Mouse (Mus musculus): ENCODE results near the gene Dcx. TPM values are rescaled to one million over a fixed set of nuclear protein-coding genes. Genes with fewer than 3 reads are reported as not detected.

Gene Dcx
- total and polyA plus RNA-seq, 3 experiments, result not detected

GRCm38 (mm10) chrX:143881806-143882468 is 51.2 kb downstream of the Dcx start:
- H3K79me2 ChIP-seq (ENCODE audit: control insufficient read depth, insufficient read depth, low read length, poor library complexity), result no peaks in the 10 kb centered on the region
- no peak overlapping the region for H3K9ac ChIP-seq (ENCODE audit: control insufficient read depth, low read depth, low read length, poor library complexity, severe bottlenecking)
- H3K36me3 ChIP-seq (ENCODE audit: control insufficient read depth in 1 of 2, insufficient read depth in 2 of 2, low read length in 2 of 2), result no peaks in the 10 kb centered on the region
- DNase-seq (ENCODE audit: low read depth, low spot score), result peak; percentile 4
- H3K27ac ChIP-seq (ENCODE audit: control insufficient read depth, low read depth, low read length), result no peak overlapping the region
- H3K4me1 ChIP-seq (ENCODE audit: control insufficient read depth in 1 of 2, insufficient read depth in 2 of 2, low read length in 2 of 2), result no peaks in the 10 kb centered on the region
- H3K27me3 ChIP-seq (ENCODE audit: control insufficient read depth in 1 of 2, insufficient read depth in 2 of 2, low read length in 2 of 2), result no peaks in the 10 kb centered on the region
- H3K4me3 ChIP-seq (ENCODE audit: control insufficient read depth in 1 of 2, insufficient read depth in 1 of 2, low read depth in 2 of 2, low read length in 2 of 2), result no peak overlapping the region
- H3K9me3 ChIP-seq (replicated peaks; ENCODE audit: insufficient read depth, low read length), result no peaks in the 10 kb centered on the region
- TF ChIP-seq ZNF384 (IDR thresholded peaks at IDR 0.05; ENCODE audit: low read depth, low read length) (peak; percentile 47; the same call in 1 of the 2 replicates), NELFE (IDR thresholded peaks at IDR 0.05; ENCODE audit: low read depth, low read length) (no peak), POLR2AphosphoS2 (IDR thresholded peaks at IDR 0.05; ENCODE audit: low read length) (no peak), MXI1 (IDR thresholded peaks at IDR 0.05; ENCODE audit: low read depth, low read length) (no peak)

DNA sequence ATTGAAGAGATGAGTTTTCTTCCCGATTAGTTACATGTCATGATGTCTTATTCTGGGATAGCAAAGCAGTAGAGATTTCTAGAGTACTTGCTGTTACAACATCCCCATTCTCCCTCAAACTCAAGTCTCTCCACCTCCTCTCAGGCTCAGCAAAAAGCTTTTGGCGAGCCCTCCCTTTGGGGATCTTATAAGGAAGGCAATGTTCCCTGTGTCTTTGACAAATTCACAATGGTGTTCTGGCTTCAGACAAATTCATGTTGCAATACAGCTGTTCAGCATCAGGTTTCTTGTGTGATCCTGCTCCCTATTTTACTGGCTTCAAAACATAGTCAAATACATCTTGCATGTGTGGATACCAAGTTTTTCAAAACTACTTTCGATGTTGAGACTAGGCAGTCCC is 53.5 kb downstream of the Dcx start:
- TF ChIP-seq CTCF (IDR thresholded peaks at IDR 0.05 in 2 of 3, conservative IDR thresholded peaks at IDR 0.05 in 1 of 3; ENCODE audit: control insufficient read depth in 1 of 3, insufficient read depth in 1 of 3, low read depth in 2 of 3, low read length in 3 of 3, poor library complexity in 1 of 3, severe bottlenecking in 1 of 3), result no peak
- TF ChIP-seq JUND (IDR thresholded peaks at IDR 0.05; ENCODE audit: low read depth, low read length), result no peak
- TF ChIP-seq MYB (IDR thresholded peaks at IDR 0.05; ENCODE audit: low read depth, low read length), result no peak
- TF ChIP-seq MYC (IDR thresholded peaks at IDR 0.05; ENCODE audit: low read depth, low read length), result no peak
- no peak for TF ChIP-seq ELF1 (IDR thresholded peaks at IDR 0.05; ENCODE audit: low read depth, low read length)
- TF ChIP-seq POLR2AphosphoS2 (IDR thresholded peaks at IDR 0.05; ENCODE audit: low read length), result no peak
- Histone ChIP-seq H3K27me3 (ENCODE audit: control insufficient read depth in 1 of 2, insufficient read depth in 2 of 2, low read length in 2 of 2) (no peaks in the 10 kb centered on the region), H3K4me3 (ENCODE audit: control insufficient read depth in 1 of 2, insufficient read depth in 1 of 2, low read depth in 2 of 2, low read length in 2 of 2) (no peak overlapping the region), H3K9ac (ENCODE audit: control insufficient read depth, low read depth, low read length, poor library complexity, severe bottlenecking) (no peak overlapping the region), H3K9me3 (replicated peaks; ENCODE audit: insufficient read depth, low read length) (no peaks in the 10 kb centered on the region), H3K27ac (ENCODE audit: control insufficient read depth, low read depth, low read length) (no peak overlapping the region), H3K36me3 (ENCODE audit: control insufficient read depth in 1 of 2, insufficient read depth in 2 of 2, low read length in 2 of 2) (no peaks in the 10 kb centered on the region), H3K79me2 (ENCODE audit: control insufficient read depth, insufficient read depth, low read length, poor library complexity) (no peaks in the 10 kb centered on the region), H3K4me1 (ENCODE audit: control insufficient read depth in 1 of 2, insufficient read depth in 2 of 2, low read length in 2 of 2) (no peaks in the 10 kb centered on the region)
- no peak for DNase-seq (ENCODE audit: low read depth, low spot score)

DNA sequence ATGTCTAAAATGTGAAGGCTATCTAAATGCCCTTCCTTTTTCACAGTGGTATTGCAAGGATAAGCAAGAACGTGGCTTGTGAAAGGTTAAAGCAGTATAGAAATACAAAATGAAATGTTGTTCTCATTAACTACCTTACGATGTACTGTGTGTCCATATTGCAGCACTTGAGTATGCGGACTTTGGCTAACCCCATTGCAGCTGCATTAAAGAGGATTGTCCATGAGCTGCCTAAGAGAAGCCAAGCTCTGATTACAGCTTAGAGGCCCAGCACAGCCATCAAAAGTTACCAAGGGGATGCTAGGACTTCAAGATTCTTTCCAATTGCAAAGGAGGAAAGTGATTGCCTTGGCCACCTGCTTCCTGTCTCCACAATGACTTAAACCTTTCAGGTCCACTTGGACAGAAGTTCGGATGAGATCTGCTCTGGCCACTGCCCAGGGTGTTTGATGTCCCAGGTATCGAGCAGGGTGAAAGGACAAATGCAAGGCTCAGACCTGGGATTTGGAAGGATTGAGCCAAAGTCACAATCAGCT is 65.9 kb downstream of the Dcx start:
- Histone ChIP-seq H3K27ac (ENCODE audit: control insufficient read depth, low read depth, low read length) (no peak overlapping the region), H3K9me3 (replicated peaks; ENCODE audit: insufficient read depth, low read length) (no peaks in the 10 kb centered on the region), H3K36me3 (ENCODE audit: control insufficient read depth in 1 of 2, insufficient read depth in 2 of 2, low read length in 2 of 2) (no peaks in the 10 kb centered on the region), H3K4me3 (ENCODE audit: control insufficient read depth in 1 of 2, insufficient read depth in 1 of 2, low read depth in 2 of 2, low read length in 2 of 2) (no peak overlapping the region), H3K79me2 (ENCODE audit: control insufficient read depth, insufficient read depth, low read length, poor library complexity) (no peaks in the 10 kb centered on the region), H3K27me3 (ENCODE audit: control insufficient read depth in 1 of 2, insufficient read depth in 2 of 2, low read length in 2 of 2) (no peaks in the 10 kb centered on the region), H3K9ac (ENCODE audit: control insufficient read depth, low read depth, low read length, poor library complexity, severe bottlenecking) (no peak overlapping the region), H3K4me1 (ENCODE audit: control insufficient read depth in 1 of 2, insufficient read depth in 2 of 2, low read length in 2 of 2) (no peaks in the 10 kb centered on the region)
- no peak for DNase-seq (ENCODE audit: low read depth, low spot score)
- TF ChIP-seq NRF1 (IDR thresholded peaks at IDR 0.05; ENCODE audit: insufficient read depth, low read depth, low read length, poor library complexity, severe bottlenecking) (no peak), RCOR1 (IDR thresholded peaks at IDR 0.05; ENCODE audit: low read depth, low read length) (no peak), MYB (IDR thresholded peaks at IDR 0.05; ENCODE audit: low read depth, low read length) (no peak), SIN3A (IDR thresholded peaks at IDR 0.05; ENCODE audit: low read length) (no peak), GATA1 (IDR thresholded peaks at IDR 0.05; ENCODE audit: low read depth, low read length) (no peak), TBP (IDR thresholded peaks at IDR 0.05; ENCODE audit: low read depth, low read length) (no peak), TAL1 (IDR thresholded peaks at IDR 0.05; ENCODE audit: low read length) (no peak), NELFE (IDR thresholded peaks at IDR 0.05; ENCODE audit: low read depth, low read length) (no peak), CHD2 (IDR thresholded peaks at IDR 0.05; ENCODE audit: low read length) (no peak), MXI1 (IDR thresholded peaks at IDR 0.05; ENCODE audit: low read depth, low read length) (no peak), TCF12 (IDR thresholded peaks at IDR 0.05; ENCODE audit: low read depth, low read length) (no peak), POLR2AphosphoS2 (IDR thresholded peaks at IDR 0.05; ENCODE audit: low read length) (no peak), ZKSCAN1 (IDR thresholded peaks at IDR 0.05; ENCODE audit: low read depth, low read length) (no peak), CHD1 (IDR thresholded peaks at IDR 0.05; ENCODE audit: low read depth, low read length) (no peak)
